Mouse (Mus musculus): ENCODE results near the gene Cbx6. TPM values are rescaled to one million over a fixed set of nuclear protein-coding genes. Genes with fewer than 3 reads are reported as not detected.

Cbx6 gene
- polyA plus RNA-seq, 1 experiment from 2014 or later, result 24.0 TPM

GRCm38 (mm10) chr15:79850143-79850542 lies 15.7 kb upstream of the Cbx6 start:
- H3K4me3 ChIP-seq, result no peak overlapping the region
- peaks cover 11% of the 10 kb centered on the region for H3K4me1 ChIP-seq
- DNase-seq (ENCODE audit: low spot score), result no peak
- WGBS, result 97% methylated on average over 2 of the region's 2 CpGs
- H3K27ac ChIP-seq (replicated peaks), result no peak overlapping the region
- no peaks in the 10 kb centered on the region; the same call in 1 of the 2 replicates for H3K27me3 ChIP-seq (ENCODE audit: low read depth, poor library complexity, severe bottlenecking)
- H3K9me3 ChIP-seq (replicated peaks), result no peaks in the 10 kb centered on the region; the same call in 1 of the 2 replicates
- no peaks in the 10 kb centered on the region for H3K36me3 ChIP-seq

- H3K9me3 ChIP-seq (replicated peaks), result no peaks in the 10 kb centered on the region; the same call in 1 of the 2 replicates
- WGBS, result 25% methylated on average over 5 of the region's 5 CpGs
- H3K36me3 ChIP-seq, result no peaks in the 10 kb centered on the region
- no peaks in the 10 kb centered on the region; the same call in 1 of the 2 replicates for H3K27me3 ChIP-seq (ENCODE audit: low read depth, poor library complexity, severe bottlenecking)
- no peak overlapping the region for H3K27ac ChIP-seq (replicated peaks)
- peaks cover 11% of the 10 kb centered on the region for H3K4me1 ChIP-seq
- no peak overlapping the region for H3K4me3 ChIP-seq
- no peak for DNase-seq (ENCODE audit: low spot score)
Measured at GRCm38 (mm10) chr15:79847100-79847499, 12.6 kb upstream of the Cbx6 start.

- Histone ChIP-seq H3K9me3 (replicated peaks) (no peaks in the 10 kb centered on the region; the same call in 1 of the 2 replicates), H3K27me3 (ENCODE audit: low read depth, poor library complexity, severe bottlenecking) (no peaks in the 10 kb centered on the region; the same call in 1 of the 2 replicates), H3K4me3 (no peak overlapping the region), H3K27ac (replicated peaks) (no peak overlapping the region), H3K36me3 (no peaks in the 10 kb centered on the region), H3K4me1 (peaks cover 11% of the 10 kb centered on the region)
- no peak for DNase-seq (ENCODE audit: low spot score)
- 81% methylated on average over 4 of the region's 4 CpGs for WGBS
Measured at GRCm38 (mm10) chr15:79845986-79846385, 11.5 kb upstream of the Cbx6 start.

- Histone ChIP-seq H3K4me1 (peaks cover 11% of the 10 kb centered on the region), H3K4me3 (no peak overlapping the region), H3K36me3 (no peaks in the 10 kb centered on the region), H3K27me3 (ENCODE audit: low read depth, poor library complexity, severe bottlenecking) (no peaks in the 10 kb centered on the region; the same call in 1 of the 2 replicates), H3K9me3 (replicated peaks) (no peaks in the 10 kb centered on the region), H3K27ac (replicated peaks) (no peak overlapping the region)
- 88% methylated on average over 3 of the region's 3 CpGs for WGBS
- no peak for DNase-seq (ENCODE audit: low spot score)
Measured at GRCm38 (mm10) chr15:79842985-79843384, 8.5 kb upstream of the Cbx6 start.

GRCm38 (mm10) chr15:79840281-79840680 lies 5.8 kb upstream of the Cbx6 start:
- H3K4me3 ChIP-seq, result no peak overlapping the region
- DNase-seq (ENCODE audit: low spot score), result no peak
- H3K27ac ChIP-seq (replicated peaks), result no peak overlapping the region
- H3K9me3 ChIP-seq (replicated peaks), result no peaks in the 10 kb centered on the region
- 75% methylated on average over 2 of the region's 2 CpGs for WGBS
- no peaks in the 10 kb centered on the region for H3K36me3 ChIP-seq
- H3K27me3 ChIP-seq (ENCODE audit: low read depth, poor library complexity, severe bottlenecking), result no peaks in the 10 kb centered on the region; the same call in 1 of the 2 replicates
- peaks cover 8% of the 10 kb centered on the region for H3K4me1 ChIP-seq

GRCm38 (mm10) chr15:79834881-79835260 lies 383 bp upstream of the Cbx6 start:
- DNase-seq (ENCODE audit: low spot score), result no peak
- Histone ChIP-seq H3K4me1 (peaks cover 56% of the 10 kb centered on the region), H3K9me3 (replicated peaks) (no peaks in the 10 kb centered on the region), H3K27me3 (ENCODE audit: low read depth, poor library complexity, severe bottlenecking) (no peaks in the 10 kb centered on the region), H3K27ac (replicated peaks) (peak overlapping the region; percentile 94), H3K36me3 (peaks cover 11% of the 10 kb centered on the region), H3K4me3 (peak overlapping the region; percentile 81)
- 60% methylated on average over 9 of the region's 9 CpGs for WGBS

GRCm38 (mm10) chr15:79833251-79834050 lies 1.0 kb downstream of the Cbx6 start:
- peak overlapping the region; percentile 94 for H3K27ac ChIP-seq (replicated peaks)
- peak; percentile 52 for DNase-seq (ENCODE audit: low spot score)
- H3K4me1 ChIP-seq, result peaks cover 71% of the 10 kb centered on the region
- H3K36me3 ChIP-seq, result peaks cover 23% of the 10 kb centered on the region
- WGBS, result 0% methylated on average over 37 of the region's 41 CpGs
- no peaks in the 10 kb centered on the region for H3K9me3 ChIP-seq (replicated peaks)
- no peaks in the 10 kb centered on the region for H3K27me3 ChIP-seq (ENCODE audit: low read depth, poor library complexity, severe bottlenecking)
- peak overlapping the region; percentile 81 for H3K4me3 ChIP-seq

- Histone ChIP-seq H3K4me1 (peaks cover 82% of the 10 kb centered on the region), H3K9me3 (replicated peaks) (no peaks in the 10 kb centered on the region), H3K4me3 (peak overlapping the region; percentile 81), H3K27me3 (ENCODE audit: low read depth, poor library complexity, severe bottlenecking) (no peaks in the 10 kb centered on the region), H3K27ac (replicated peaks) (peak overlapping the region; percentile 94), H3K36me3 (peaks cover 35% of the 10 kb centered on the region)
- peak; percentile 87 for DNase-seq (ENCODE audit: low spot score)
- 23% methylated on average over 18 of the region's 18 CpGs for WGBS
Measured at GRCm38 (mm10) chr15:79832064-79832900, 2.2 kb downstream of the Cbx6 start.

- H3K36me3 ChIP-seq, result peaks cover 52% of the 10 kb centered on the region
- H3K27me3 ChIP-seq (ENCODE audit: low read depth, poor library complexity, severe bottlenecking), result no peaks in the 10 kb centered on the region
- peaks cover 92% of the 10 kb centered on the region for H3K4me1 ChIP-seq
- WGBS, result 21% methylated on average over 4 of the region's 4 CpGs
- H3K9me3 ChIP-seq (replicated peaks), result no peaks in the 10 kb centered on the region
- H3K27ac ChIP-seq (replicated peaks), result 0 out of 2 replicates have a peak overlapping the region, but pooled peaks have one; percentile 14
- H3K4me3 ChIP-seq, result peak overlapping the region; percentile 9; the same call in 1 of the 2 replicates
- DNase-seq (ENCODE audit: low spot score), result peak; percentile 77
Measured at GRCm38 (mm10) chr15:79830388-79830787, 4.1 kb downstream of the Cbx6 start.

- Histone ChIP-seq H3K27ac (replicated peaks) (no peak overlapping the region; the same call in 1 of the 2 replicates), H3K4me3 (no peak overlapping the region), H3K27me3 (ENCODE audit: low read depth, poor library complexity, severe bottlenecking) (no peaks in the 10 kb centered on the region), H3K36me3 (peaks cover 62% of the 10 kb centered on the region), H3K4me1 (peaks cover 90% of the 10 kb centered on the region), H3K9me3 (replicated peaks) (no peaks in the 10 kb centered on the region)
- no peak for DNase-seq (ENCODE audit: low spot score)
- WGBS, result 81% methylated on average over 5 of the region's 5 CpGs
Measured at GRCm38 (mm10) chr15:79829431-79829830, 5.1 kb downstream of the Cbx6 start.

- H3K36me3 ChIP-seq, result peaks cover 69% of the 10 kb centered on the region
- WGBS, result 65% methylated on average over 46 of the region's 46 CpGs
- peaks cover 85% of the 10 kb centered on the region for H3K4me1 ChIP-seq
- peak overlapping the region; percentile 34; the same call in 1 of the 2 replicates for H3K27ac ChIP-seq (replicated peaks)
- H3K4me3 ChIP-seq, result peak overlapping the region; percentile 34
- no peaks in the 10 kb centered on the region for H3K9me3 ChIP-seq (replicated peaks)
- no peaks in the 10 kb centered on the region for H3K27me3 ChIP-seq (ENCODE audit: low read depth, poor library complexity, severe bottlenecking)
- DNase-seq (ENCODE audit: low spot score), result no peak
Measured at GRCm38 (mm10) chr15:79828366-79829035, 6.0 kb downstream of the Cbx6 start.

- no peaks in the 10 kb centered on the region for H3K27me3 ChIP-seq (ENCODE audit: low read depth, poor library complexity, severe bottlenecking)
- H3K4me1 ChIP-seq, result peaks cover 81% of the 10 kb centered on the region
- peak overlapping the region; percentile 42; the same call in 1 of the 2 replicates for H3K27ac ChIP-seq (replicated peaks)
- peaks cover 76% of the 10 kb centered on the region for H3K36me3 ChIP-seq
- no peak for DNase-seq (ENCODE audit: low spot score)
- WGBS, result 89% methylated on average over 11 of the region's 11 CpGs
- H3K9me3 ChIP-seq (replicated peaks), result no peaks in the 10 kb centered on the region
- H3K4me3 ChIP-seq, result 0 out of 2 replicates have a peak overlapping the region, but pooled peaks have one; percentile 34
Measured at GRCm38 (mm10) chr15:79827778-79828210, 6.7 kb downstream of the Cbx6 start.

Data from midbrain, embryonic 10.5 days (tissue).